Mouse (Mus musculus): Measurements from ENCODE around the gene Cyba. TPM values are rescaled to one million over a fixed set of nuclear protein-coding genes. Genes with fewer than 3 reads are reported as not detected.

The Cyba gene
- polyA plus RNA-seq (2017; shearing (Covaris generic)) = 489 TPM

GRCm38 (mm10) chr8:122432443-122433268 lies at the start of gene Cyba:
Gene Cyba (minus strand): TSS chr8:122432930.

GRCm38 (mm10) chr8:122475580-122476320 lies 43.0 kb upstream of the Cyba start, which contains the start of the genes Rnf166 and Ctu2:
Gene Rnf166 (minus strand): TSS chr8:122476064.
Gene Ctu2 (plus strand): TSS chr8:122476143.

GRCm38 (mm10) chr8:122460524-122461472 lies 28.1 kb upstream of the Cyba start, which contains the start of gene Snai3:
Gene Snai3 (minus strand): TSS chr8:122460733.

GRCm38 (mm10) chr8:122443262-122444006 lies 10.7 kb upstream of the Cyba start, which contains the start of gene Mvd:
Gene Mvd (minus strand): TSS chr8:122443422.

GRCm38 (mm10) chr8:122421376-122422070 lies 11.2 kb downstream of the Cyba start, which contains the start of gene Il17c:
Gene Il17c (plus strand): TSS chr8:122422020.

GRCm38 (mm10) chr8:122376365-122377231 lies 56.1 kb downstream of the Cyba start, which contains the start of gene Zc3h18:
Gene Zc3h18 (plus strand): TSS chr8:122376609.

Other genes starting within 250 kb of the Cyba start
- gene Zfpm1, start 150.8 kb downstream of the Cyba start, polyA plus RNA-seq (2017; shearing (Covaris generic)) = 49.6 TPM
- gene Trhr2, start 72.2 kb downstream of the Cyba start, polyA plus RNA-seq (2017; shearing (Covaris generic)) = not detected
- 53.8 TPM for gene Zc3h18, start 56.3 kb downstream of the Cyba start, polyA plus RNA-seq (2017; shearing (Covaris generic))
- not detected for gene Il17c, start 10.9 kb downstream of the Cyba start, polyA plus RNA-seq (2017; shearing (Covaris generic))
- gene Mvd, start 10.5 kb upstream of the Cyba start, polyA plus RNA-seq (2017; shearing (Covaris generic)) = 7.1 TPM
- 11.0 TPM for gene Snai3, start 27.8 kb upstream of the Cyba start, polyA plus RNA-seq (2017; shearing (Covaris generic))
- gene Rnf166, start 43.1 kb upstream of the Cyba start, polyA plus RNA-seq (2017; shearing (Covaris generic)) = 202 TPM
- gene Ctu2, start 43.2 kb upstream of the Cyba start, polyA plus RNA-seq (2017; shearing (Covaris generic)) = 47.3 TPM
- 36.6 TPM for gene Piezo1, start 118.4 kb upstream of the Cyba start, polyA plus RNA-seq (2017; shearing (Covaris generic))
- 115 TPM for gene Cdt1, start 135.1 kb upstream of the Cyba start, polyA plus RNA-seq (2017; shearing (Covaris generic))
- gene Aprt, start 144.0 kb upstream of the Cyba start, polyA plus RNA-seq (2017; shearing (Covaris generic)) = 185 TPM
- gene Galns, start 178.5 kb upstream of the Cyba start, polyA plus RNA-seq (2017; shearing (Covaris generic)) = 5.6 TPM
- gene Trappc2l, start 178.7 kb upstream of the Cyba start, polyA plus RNA-seq (2017; shearing (Covaris generic)) = 43.7 TPM
- not detected for gene Pabpn1l, start 189.8 kb upstream of the Cyba start, polyA plus RNA-seq (2017; shearing (Covaris generic))

Data from effector memory CD4-positive, alpha-beta T cell, adult 7 months (primary cell).